Mouse (Mus musculus) neural tube, embryonic 13.5 days (tissue): ENCODE results near the gene Gjb4. TPM values are rescaled to one million over a fixed set of nuclear protein-coding genes. Genes with fewer than 3 reads are reported as not detected.
A peak's percentile ranks its signal among the peaks of the same experiment; 100 is the strongest.

Experiments used
- ATAC-seq: fragments of 200-750 bp; cut with Nextera tagmentation; 2 replicates; pipeline ENCODE4 v1.8.0; 2017; ENCODE audit warnings: low read depth, mild to moderate bottlenecking, moderate TSS enrichment, moderate library complexity
- H3K27ac ChIP-seq: fragments of 300-500 bp; sonication (generic); replicated peaks from 2 replicates; pipeline ENCODE4 v1.5.1; 2015; ENCODE audit warnings: moderate library complexity, mild to moderate bottlenecking, inconsistent platforms
- H3K27me3 ChIP-seq: fragments of 300-500 bp; sonication (generic); 2 replicates; pipeline ENCODE4 v1.6.1; 2015; ENCODE audit warnings: mild to moderate bottlenecking, inconsistent platforms
- H3K36me3 ChIP-seq: fragments of 300-500 bp; sonication (generic); 2 replicates; pipeline ENCODE4 v1.6.1; 2015; ENCODE audit warnings: mild to moderate bottlenecking, inconsistent platforms
- H3K4me1 ChIP-seq: fragments of 300-500 bp; sonication (generic); replicated peaks from 2 replicates; pipeline ENCODE4 v1.6.1; 2015; ENCODE audit warnings: inconsistent platforms
- H3K4me2 ChIP-seq: fragments of 300-500 bp; sonication (generic); 2 replicates; pipeline ENCODE4 v1.6.1; 2015; ENCODE audit warnings: inconsistent platforms, mild to moderate bottlenecking, moderate library complexity
- H3K4me3 ChIP-seq: fragments of 300-500 bp; sonication (generic); 2 replicates; pipeline ENCODE4 v1.5.1; 2015; ENCODE audit warnings: mild to moderate bottlenecking, inconsistent platforms
- H3K9ac ChIP-seq: fragments of 300-500 bp; sonication (generic); 2 replicates; pipeline ENCODE4 v1.6.1; 2015; ENCODE audit warnings: moderate library complexity, mild to moderate bottlenecking, inconsistent platforms
- H3K9me3 ChIP-seq: fragments of 300-500 bp; sonication (generic); 2 replicates; pipeline ENCODE4 v1.6.1; 2016; ENCODE audit warnings: inconsistent platforms
- WGBS: fragments of 180-500 bp; shearing (Covaris S2); methylation state at CpG from one replicate; pipeline ENCODE4 v1.1.7; 2015; 5-methylcytosine and 5-hydroxymethylcytosine counted together
- polyA plus RNA-seq: library from polyadenylated mRNA; unstranded; fragments of >200 nt; fragmentation: Nextera tagmentation; extraction: Ambion mirVana; gene quantifications from 2 replicates; pipeline ENCODE4 v1.2.1, GENCODE M21; 2015

The Gjb4 gene
- polyA plus RNA-seq, 1 experiment from 2014 or later: not detected

DNA sequence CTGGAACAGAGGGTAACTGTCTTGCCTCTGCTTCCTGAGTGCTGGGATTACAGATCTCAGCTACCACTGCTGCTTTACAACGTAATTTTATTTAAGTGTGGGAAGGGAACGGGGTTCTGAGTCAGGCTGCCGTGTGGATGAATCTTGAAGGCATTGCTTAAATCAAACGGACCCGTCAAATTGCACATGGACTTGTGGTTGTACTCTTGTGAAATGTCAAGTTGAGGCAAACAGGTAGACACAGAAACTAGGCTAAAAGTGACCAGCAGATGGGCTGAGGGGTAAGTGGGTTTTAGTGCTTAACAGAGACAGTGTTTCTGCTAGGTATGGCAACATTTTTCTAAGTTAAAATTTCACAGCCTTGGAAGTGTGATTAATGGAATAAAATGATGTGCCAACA lies 16.2 kb downstream of the Gjb4 start:
- 86% methylated on average over 5 of the region's 5 CpGs for whole genome bisulfite sequencing
- ATAC-seq: no peak
- Histone ChIP-seq H3K9me3 (no peaks in the 10 kb centered on the region), H3K9ac (no peak overlapping the region), H3K36me3 (no peaks in the 10 kb centered on the region), H3K4me3 (no peak overlapping the region), H3K4me2 (no peak overlapping the region), H3K27ac (no peak overlapping the region), H3K27me3 (peaks cover 3% of the 10 kb centered on the region), H3K4me1 (no peaks in the 10 kb centered on the region)

- WGBS: 44% methylated on average over 5 of the region's 5 CpGs
Measured at GRCm38 (mm10) chr4:127334870-127335504, 18.9 kb downstream of the Gjb4 start.

GRCm38 (mm10) chr4:127331171-127331570 lies 22.7 kb downstream of the Gjb4 start:
- Histone ChIP-seq H3K4me2 (no peak overlapping the region), H3K9ac (no peak overlapping the region), H3K27me3 (peaks cover 58% of the 10 kb centered on the region), H3K36me3 (no peaks in the 10 kb centered on the region), H3K27ac (no peak overlapping the region), H3K4me3 (no peak overlapping the region), H3K9me3 (no peaks in the 10 kb centered on the region), H3K4me1 (peaks cover 23% of the 10 kb centered on the region)
- ATAC-seq: no peak
- 17% methylated on average over 13 of the region's 13 CpGs for WGBS

More at GRCm38 (mm10) chr4:127334870-127335504, 18.9 kb downstream of the Gjb4 start:
- H3K36me3 ChIP-seq: no peaks in the 10 kb centered on the region
- H3K27ac ChIP-seq: no peak overlapping the region
- ATAC-seq: no peak
- H3K4me1 ChIP-seq: peaks cover 19% of the 10 kb centered on the region
- H3K4me2 ChIP-seq: no peak overlapping the region
- no peaks in the 10 kb centered on the region for H3K9me3 ChIP-seq
- no peak overlapping the region for H3K9ac ChIP-seq
- no peak overlapping the region for H3K4me3 ChIP-seq
- peaks cover 30% of the 10 kb centered on the region for H3K27me3 ChIP-seq

- 2% methylated on average over 49 of the region's 49 CpGs for WGBS
- ATAC-seq: peak; percentile 40; the same call in 1 of the 2 replicates
- peak within 1 kb of the TSS; percentile 47; the same call in 1 of the 2 replicates for H3K9ac ChIP-seq
Measured at GRCm38 (mm10) chr4:127330181-127331100, 23.4 kb downstream of the Gjb4 start, which contains the start of gene Gjb3. Gjb3 (minus strand) TSS chr4:127330844.

DNA sequence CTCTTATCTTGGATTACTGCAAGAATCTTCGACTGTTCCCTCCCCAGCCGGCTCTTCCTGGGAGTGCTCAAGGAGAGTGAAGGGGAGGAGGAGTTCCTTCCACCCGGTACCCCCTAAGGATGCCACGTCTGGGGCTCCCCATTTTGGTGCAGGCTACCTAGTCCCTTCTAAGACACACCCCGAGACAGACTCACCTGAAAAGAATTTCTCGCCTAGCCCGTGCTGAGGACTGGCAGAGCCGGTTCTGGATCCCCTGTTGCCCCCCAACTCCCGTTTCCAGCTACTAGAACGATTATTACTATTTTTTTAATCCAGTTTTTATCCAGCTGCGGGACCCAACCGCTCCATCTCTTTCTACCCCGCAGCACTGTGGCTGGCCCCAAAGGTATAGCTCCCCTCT lies 24.1 kb downstream of the Gjb4 start:
- Histone ChIP-seq H3K36me3 (no peaks in the 10 kb centered on the region), H3K27me3 (peaks cover 70% of the 10 kb centered on the region)
- WGBS: 1% methylated on average over 13 of the region's 13 CpGs

More at GRCm38 (mm10) chr4:127330181-127331100, 23.4 kb downstream of the Gjb4 start, which contains the start of gene Gjb3:
- Histone ChIP-seq H3K27ac (no peak within 1 kb of the TSS), H3K9me3 (no peaks in the 10 kb centered on the region), H3K4me1 (peaks cover 23% of the 10 kb centered on the region), H3K36me3 (no peaks in the 10 kb centered on the region), H3K4me3 (peak within 1 kb of the TSS; percentile 20), H3K4me2 (peak within 1 kb of the TSS; percentile 48), H3K27me3 (peaks cover 65% of the 10 kb centered on the region)

GRCm38 (mm10) chr4:127329046-127329445 lies 24.8 kb downstream of the Gjb4 start:
- no peak overlapping the region for H3K9ac ChIP-seq
- ATAC-seq: no peak
- H3K4me3 ChIP-seq: no peak overlapping the region
- H3K27me3 ChIP-seq: peaks cover 70% of the 10 kb centered on the region
- peaks cover 23% of the 10 kb centered on the region for H3K4me1 ChIP-seq
- H3K4me2 ChIP-seq: no peak overlapping the region
- no peak overlapping the region for H3K27ac ChIP-seq
- H3K36me3 ChIP-seq: no peaks in the 10 kb centered on the region
- H3K9me3 ChIP-seq: no peaks in the 10 kb centered on the region
- 6% methylated on average over 3 of the region's 3 CpGs for WGBS

More for the DNA sequence above, 24.1 kb downstream of the Gjb4 start:
- Histone ChIP-seq H3K4me2 (peak overlapping the region; percentile 48), H3K9ac (no peak overlapping the region), H3K4me1 (peaks cover 23% of the 10 kb centered on the region), H3K4me3 (peak overlapping the region; percentile 20; the same call in 1 of the 2 replicates), H3K9me3 (no peaks in the 10 kb centered on the region), H3K27ac (no peak overlapping the region)
- no peak for ATAC-seq

DNA sequence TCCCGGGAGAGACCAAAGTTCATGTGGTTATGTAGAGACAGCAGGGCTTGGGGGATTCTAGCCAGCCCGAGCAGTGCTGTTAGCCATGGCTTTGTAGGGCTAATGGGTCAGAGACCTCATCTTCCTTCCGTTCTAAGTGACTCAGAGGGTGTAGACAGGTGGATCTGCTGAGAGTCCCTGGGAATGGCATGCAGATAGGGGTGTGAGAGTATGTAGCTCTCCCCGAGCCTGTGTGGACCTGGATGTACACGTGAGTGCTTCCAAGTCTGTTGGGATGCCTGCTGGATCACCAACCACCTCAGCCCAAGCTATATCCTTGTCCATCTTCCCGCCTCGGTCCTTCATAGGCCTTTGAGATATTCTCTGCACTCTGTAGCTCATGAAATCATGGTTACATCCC lies 25.5 kb downstream of the Gjb4 start:
- Histone ChIP-seq H3K27ac (no peak overlapping the region), H3K36me3 (no peaks in the 10 kb centered on the region), H3K4me2 (no peak overlapping the region), H3K9me3 (no peaks in the 10 kb centered on the region), H3K27me3 (peaks cover 70% of the 10 kb centered on the region), H3K9ac (no peak overlapping the region), H3K4me1 (peaks cover 23% of the 10 kb centered on the region), H3K4me3 (no peak overlapping the region)
- no peak for ATAC-seq
- 71% methylated on average over 7 of the region's 7 CpGs for WGBS

GRCm38 (mm10) chr4:127327749-127328148 lies 26.1 kb downstream of the Gjb4 start:
- no peak overlapping the region for H3K4me3 ChIP-seq
- WGBS: 74% methylated on average over 6 of the region's 6 CpGs
- H3K36me3 ChIP-seq: no peaks in the 10 kb centered on the region
- no peak for ATAC-seq
- H3K27me3 ChIP-seq: peaks cover 68% of the 10 kb centered on the region
- H3K27ac ChIP-seq: no peak overlapping the region
- no peak overlapping the region for H3K9ac ChIP-seq
- no peaks in the 10 kb centered on the region for H3K9me3 ChIP-seq
- H3K4me2 ChIP-seq: no peak overlapping the region
- peaks cover 23% of the 10 kb centered on the region for H3K4me1 ChIP-seq

DNA sequence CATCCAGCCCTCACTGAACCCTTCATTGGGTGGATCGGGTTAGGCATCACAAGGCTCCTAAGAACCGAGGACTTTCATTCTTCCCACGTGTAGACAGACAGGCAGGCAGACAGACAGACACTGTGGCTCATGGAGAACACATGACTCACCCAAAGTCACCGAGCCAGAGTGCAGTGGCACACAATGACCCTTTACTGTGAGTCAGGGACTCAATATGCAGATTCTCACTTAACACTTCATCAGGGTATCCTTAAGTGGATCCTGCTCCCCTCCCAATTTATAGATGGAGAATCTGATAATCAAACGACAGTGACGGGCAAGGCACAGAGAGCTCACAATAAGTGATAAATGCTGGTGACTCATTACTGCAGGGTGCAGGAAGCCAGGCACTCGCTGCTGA lies 26.6 kb downstream of the Gjb4 start:
- no peaks in the 10 kb centered on the region for H3K36me3 ChIP-seq
- H3K4me1 ChIP-seq: peaks cover 23% of the 10 kb centered on the region
- H3K27ac ChIP-seq: no peak overlapping the region
- WGBS: 72% methylated on average over 7 of the region's 7 CpGs
- no peaks in the 10 kb centered on the region for H3K9me3 ChIP-seq
- H3K4me2 ChIP-seq: no peak overlapping the region
- no peak for ATAC-seq
- no peak overlapping the region for H3K4me3 ChIP-seq
- H3K27me3 ChIP-seq: peaks cover 63% of the 10 kb centered on the region
- no peak overlapping the region for H3K9ac ChIP-seq

- H3K27ac ChIP-seq: no peak overlapping the region
- 90% methylated on average over 5 of the region's 5 CpGs for WGBS
- no peaks in the 10 kb centered on the region for H3K36me3 ChIP-seq
- H3K9me3 ChIP-seq: no peaks in the 10 kb centered on the region
- peaks cover 43% of the 10 kb centered on the region for H3K27me3 ChIP-seq
- ATAC-seq: no peak
- no peak overlapping the region for H3K4me2 ChIP-seq
- no peak overlapping the region for H3K9ac ChIP-seq
- H3K4me1 ChIP-seq: peaks cover 7% of the 10 kb centered on the region
- no peak overlapping the region for H3K4me3 ChIP-seq
Measured at GRCm38 (mm10) chr4:127325276-127325675, 28.6 kb downstream of the Gjb4 start.

DNA sequence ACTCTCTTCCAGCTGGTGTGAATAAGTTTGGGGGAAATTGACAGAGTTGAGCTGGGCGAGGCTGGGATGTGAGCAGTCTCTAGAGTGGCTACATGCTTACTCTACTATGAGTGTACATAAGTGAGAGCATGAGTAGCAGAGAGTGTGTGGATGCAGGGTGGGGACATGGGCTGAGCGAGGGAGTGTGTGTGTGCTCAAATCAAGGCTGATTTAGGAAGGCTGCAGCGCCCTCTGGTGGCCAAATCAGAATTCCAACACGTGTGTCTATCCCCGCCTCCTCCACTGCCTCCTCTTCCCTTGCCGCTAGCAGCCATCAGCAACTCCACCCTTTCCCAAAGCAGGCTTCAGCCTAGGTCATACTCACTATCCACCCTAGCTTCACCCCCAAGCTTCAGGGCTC lies 29.1 kb downstream of the Gjb4 start:
- Histone ChIP-seq H3K27me3 (peaks cover 38% of the 10 kb centered on the region), H3K9me3 (no peaks in the 10 kb centered on the region), H3K4me1 (peaks cover 2% of the 10 kb centered on the region), H3K27ac (no peak overlapping the region), H3K4me2 (no peak overlapping the region), H3K36me3 (no peaks in the 10 kb centered on the region), H3K4me3 (no peak overlapping the region), H3K9ac (no peak overlapping the region)
- WGBS: 4% methylated on average over 6 of the region's 6 CpGs
- peak; percentile 66 for ATAC-seq

- 77% methylated on average over 10 of the region's 10 CpGs for WGBS
- H3K27me3 ChIP-seq: peaks cover 33% of the 10 kb centered on the region
- no peaks in the 10 kb centered on the region for H3K4me1 ChIP-seq
- no peak overlapping the region for H3K9ac ChIP-seq
- no peaks in the 10 kb centered on the region for H3K36me3 ChIP-seq
- no peak overlapping the region for H3K27ac ChIP-seq
- no peaks in the 10 kb centered on the region for H3K9me3 ChIP-seq
- H3K4me3 ChIP-seq: no peak overlapping the region
- no peak overlapping the region for H3K4me2 ChIP-seq
- no peak; the same call in 1 of the 2 replicates for ATAC-seq
Measured at GRCm38 (mm10) chr4:127324296-127324695, 29.6 kb downstream of the Gjb4 start.
